Mouse (Mus musculus) liver, embryonic 14.5 days (tissue): Measurements from ENCODE around the gene Smim14.

ENCODE experiments used
- CTCF ChIP-seq: IDR thresholded peaks from 2 replicates; pipeline ENCODE4 v1.5.1; 2016; ENCODE audit warnings: antibody characterized with exemption, low read depth, control low read depth
- EP300 ChIP-seq: IDR thresholded peaks from 2 replicates; pipeline ENCODE4 v1.6.1; 2016; ENCODE audit warnings: antibody characterized with exemption, low read depth

DNA sequence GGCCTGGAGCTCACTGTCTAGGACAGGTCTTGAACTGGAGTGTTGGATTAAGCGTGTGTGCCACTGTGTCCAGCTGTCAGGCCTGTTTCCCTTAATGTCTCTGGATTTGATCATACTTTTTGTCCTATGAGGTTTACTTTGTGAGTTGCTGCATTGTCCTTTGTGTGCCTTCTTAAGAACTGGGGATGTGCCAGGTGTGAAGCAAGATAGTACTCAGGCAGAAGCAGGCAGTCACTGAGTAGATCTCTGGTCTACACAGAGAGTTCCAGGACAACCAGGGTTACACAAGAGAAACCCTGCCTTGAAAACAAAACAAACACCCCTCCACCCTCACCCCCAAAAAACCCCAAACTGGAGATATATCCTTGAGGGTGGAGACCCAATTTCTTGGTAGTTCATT lies 12.7 kb upstream of the Smim14 start:
- TF ChIP-seq CTCF = no peak
- no peak for TF ChIP-seq EP300
